Mouse (Mus musculus) gastrocnemius, adult 2 months (tissue): ENCODE measurements at regions not wholly inside any gene's neighbourhood (a gene's known extent, or its start where the extent isn't known, plus 50 kb on each side); places are given as distances from the start of the nearest gene placed in this dataset.
A peak's percentile ranks its signal among the peaks of the same experiment; 100 is the strongest.

Experiments
- DNase-seq: peaks from one replicate; pipeline ENCODE4 v3.0.0; 2022
- H3K27ac ChIP-seq: fragments of 200-600 bp; 2 replicates; pipeline ENCODE4 v1.8.1; 2022; ENCODE audit warnings: mild to moderate bottlenecking
- H3K4me3 ChIP-seq: fragments of 200-600 bp; 2 replicates; pipeline ENCODE4 v1.8.1; 2022; ENCODE audit warnings: mild to moderate bottlenecking, moderate library complexity
- CTCF ChIP-seq: fragments of 200-600 bp; IDR thresholded peaks from 2 replicates; pipeline ENCODE4 v1.8.1; 2022; ENCODE audit warnings: antibody characterized with exemption, mild to moderate bottlenecking, moderate library complexity
- intact Hi-C: fragments of 180-260 bp; cut with DNase I; formaldehyde crosslinking; loops from one replicate; pipeline ENCODE4 v1.15.1; 2025

DNA sequence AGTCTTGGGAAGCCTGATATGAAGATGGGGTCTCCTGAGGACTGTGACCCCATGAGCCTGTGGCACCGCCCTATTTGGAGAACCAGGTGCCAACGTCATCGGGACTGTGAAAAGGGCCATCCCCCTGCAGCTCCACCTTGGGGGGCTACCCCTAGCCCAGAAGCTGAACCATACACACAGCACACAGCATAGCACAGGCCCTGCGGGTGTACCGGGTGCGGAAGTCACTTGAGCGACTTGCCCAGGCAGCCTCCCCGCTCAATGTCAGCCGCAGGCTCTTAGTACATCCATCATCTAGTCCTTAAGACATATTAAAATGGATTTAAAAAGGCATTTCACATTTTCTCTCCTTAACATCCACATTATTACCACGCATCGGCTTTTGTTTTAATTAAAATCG, 118.2 kb upstream of the Smad3 start:
- Histone ChIP-seq H3K27ac (no peak overlapping the region), H3K4me3 (no peak overlapping the region)
- DNase-seq: no peak
- intact Hi-C loops: no loop called here
- TF ChIP-seq CTCF: no peak

DNA sequence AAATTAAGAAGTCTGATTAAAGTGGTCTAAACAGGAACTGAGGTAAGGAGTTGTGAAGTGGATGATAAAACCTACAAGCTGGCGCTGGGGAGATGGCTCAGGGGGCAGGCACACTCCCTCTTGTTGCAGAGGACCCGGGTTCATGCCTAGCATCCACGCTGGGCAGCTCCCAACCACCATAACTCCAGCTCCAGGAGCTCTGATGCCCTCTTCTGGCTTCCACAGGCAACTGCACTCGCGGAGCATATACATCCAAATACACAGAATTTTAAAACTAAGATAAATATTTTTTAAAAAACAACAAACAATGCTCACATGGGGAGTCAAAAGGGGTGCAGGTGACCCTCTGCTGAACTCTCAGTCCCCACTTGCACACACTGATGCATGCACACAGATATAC, 117.4 kb upstream of the Smad3 start:
- TF ChIP-seq CTCF: no peak
- Histone ChIP-seq H3K4me3 (no peak overlapping the region), H3K27ac (no peak overlapping the region)
- intact Hi-C loops: no loop called here
- DNase-seq: no peak

DNA sequence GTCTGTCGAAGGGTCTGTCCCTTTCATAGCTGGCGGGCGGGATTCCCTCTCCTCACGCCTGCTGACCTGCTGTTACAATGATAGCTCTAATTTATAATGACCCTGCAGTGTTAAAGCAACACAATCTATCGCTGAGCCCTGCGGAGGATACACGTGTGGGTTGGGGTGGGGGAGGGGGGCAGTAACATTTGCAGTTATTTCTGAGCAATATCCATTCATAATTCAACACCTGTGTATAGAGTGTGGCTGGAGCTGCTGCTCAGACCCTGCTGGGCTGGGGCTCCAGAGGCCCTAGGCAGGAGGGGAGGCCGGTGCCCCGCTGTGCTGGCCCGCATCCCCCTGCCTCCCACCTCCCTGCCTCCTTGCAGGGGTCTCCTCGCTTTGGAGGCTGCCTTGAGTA, 106.6 kb upstream of the Smad3 start:
- Histone ChIP-seq H3K27ac (no peak overlapping the region), H3K4me3 (no peak overlapping the region)
- TF ChIP-seq CTCF: no peak
- DNase-seq: no peak
- intact Hi-C loops: no loop called here

DNA sequence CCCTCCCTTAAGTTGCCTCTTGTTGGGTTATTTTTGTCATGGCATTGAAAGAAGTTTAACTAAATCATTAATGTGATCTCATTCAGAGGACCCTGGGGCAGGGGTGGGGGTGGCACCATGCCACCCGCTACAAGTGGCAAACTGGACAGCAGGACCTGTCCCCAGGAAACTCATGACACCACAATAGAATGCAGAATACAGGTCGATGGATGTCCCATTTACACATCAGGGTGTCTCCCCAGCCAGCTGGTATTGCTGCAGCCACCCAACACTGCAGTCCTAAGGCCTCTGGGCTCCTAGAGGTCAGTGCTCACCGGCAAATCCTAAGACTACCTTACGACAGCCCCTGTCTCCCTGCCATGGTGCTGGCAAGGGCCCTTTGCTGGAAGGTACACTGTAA, 105.5 kb upstream of the Smad3 start:
- H3K4me3 ChIP-seq: no peak overlapping the region
- H3K27ac ChIP-seq: no peak overlapping the region
- intact Hi-C loops: no loop called here
- no peak for DNase-seq
- TF ChIP-seq CTCF: no peak

GRCm38 (mm10) chr9:63862427-63862826, 104.6 kb upstream of the Smad3 start:
- no peak overlapping the region for H3K4me3 ChIP-seq
- intact Hi-C loops: no loop called here
- DNase-seq: no peak
- TF ChIP-seq CTCF: no peak
- no peak overlapping the region for H3K27ac ChIP-seq

GRCm38 (mm10) chr9:63861418-63861817, 103.6 kb upstream of the Smad3 start:
- DNase-seq: no peak
- intact Hi-C loops: no loop called here
- no peak overlapping the region for H3K4me3 ChIP-seq
- H3K27ac ChIP-seq: no peak overlapping the region
- TF ChIP-seq CTCF: no peak

DNA sequence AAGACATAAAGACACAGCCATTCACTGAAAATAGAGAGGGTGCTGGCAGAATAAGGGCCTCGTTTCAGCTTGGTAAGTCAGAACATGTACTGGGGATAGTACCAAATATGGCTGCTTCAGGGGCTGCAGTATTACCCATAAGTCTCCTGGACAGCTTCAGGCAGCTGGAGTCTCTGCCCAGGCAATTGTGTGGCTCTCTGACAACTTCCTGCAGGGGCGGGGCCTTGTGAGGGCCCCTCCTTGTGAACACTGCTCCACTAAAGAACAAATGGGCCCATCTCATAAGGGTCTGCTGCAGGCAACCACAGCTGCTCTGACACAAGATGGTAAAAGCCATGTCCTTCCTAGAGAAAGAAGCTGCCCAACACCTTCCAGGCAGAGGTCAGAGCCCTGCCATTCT, 102.4 kb upstream of the Smad3 start:
- no peak for TF ChIP-seq CTCF
- intact Hi-C loops: no loop called here
- no peak overlapping the region for H3K4me3 ChIP-seq

DNA sequence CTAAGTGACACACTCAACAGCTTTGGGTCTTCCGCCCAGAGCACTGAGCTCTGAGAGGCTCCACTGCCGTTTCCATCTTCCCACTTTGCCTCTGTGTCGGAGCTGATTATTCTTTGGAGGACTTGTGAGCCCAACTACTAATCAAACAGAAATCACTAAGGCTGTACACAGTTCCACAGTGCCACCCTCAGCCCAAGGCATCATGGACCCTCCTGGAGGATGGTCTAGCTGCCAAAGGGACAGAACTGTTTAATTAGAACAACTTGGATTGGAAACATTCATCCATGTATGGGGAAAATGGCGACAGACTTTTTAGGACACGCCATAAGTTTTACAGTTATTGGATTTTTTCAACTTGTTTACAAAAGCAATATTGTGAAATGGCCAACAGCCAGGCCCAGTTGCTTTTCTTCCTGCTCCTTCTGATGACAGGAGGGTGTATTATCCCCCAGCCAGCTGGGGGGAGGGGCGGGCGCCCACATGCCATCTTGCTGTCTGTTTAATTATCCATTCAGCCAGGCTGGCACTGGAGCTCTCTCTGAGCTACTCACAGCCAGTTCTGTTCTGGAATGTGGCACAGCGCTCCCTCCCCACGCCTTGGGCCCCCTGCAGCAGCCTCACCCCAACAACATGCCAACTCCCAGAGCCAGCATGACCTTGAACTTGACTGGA, 98.4 kb upstream of the Smad3 start:
- DNase-seq: no peak
- intact Hi-C loops: no loop called here
- no peak overlapping the region for H3K4me3 ChIP-seq
- TF ChIP-seq CTCF: no peak
- no peak overlapping the region for H3K27ac ChIP-seq

More for the DNA sequence above, 102.4 kb upstream of the Smad3 start:
- DNase-seq: no peak
- H3K27ac ChIP-seq: no peak overlapping the region

DNA sequence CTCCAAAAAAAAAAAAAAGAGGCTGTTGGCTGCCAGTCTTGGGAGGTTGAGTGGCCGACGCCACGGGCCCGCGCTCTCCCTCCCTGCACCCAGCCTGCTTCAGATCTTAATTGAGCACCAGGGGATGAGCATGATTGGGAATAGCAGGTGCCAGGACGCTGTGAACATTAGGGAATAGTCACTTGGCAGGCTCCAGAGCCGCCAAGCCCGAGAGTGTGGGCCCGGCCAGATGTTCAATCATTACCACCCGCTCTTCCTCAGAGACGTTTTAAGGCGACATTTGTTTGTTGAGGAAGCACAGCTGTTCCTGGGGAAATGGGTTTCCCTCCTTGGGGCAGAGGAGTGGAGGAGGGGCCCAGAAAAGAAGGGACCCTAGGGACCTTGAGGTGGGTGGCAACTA, 94.0 kb upstream of the Smad3 start:
- Histone ChIP-seq H3K27ac (no peak overlapping the region), H3K4me3 (no peak overlapping the region)
- intact Hi-C loops: no loop called here
- DNase-seq: no peak
- TF ChIP-seq CTCF: no peak

GRCm38 (mm10) chr9:63850316-63850693, 92.5 kb upstream of the Smad3 start:
- TF ChIP-seq CTCF: no peak
- H3K4me3 ChIP-seq: no peak overlapping the region

GRCm38 (mm10) chr9:63849564-63850315, 91.9 kb upstream of the Smad3 start:
- DNase-seq: no peak
- intact Hi-C loops: no loop called here
- no peak overlapping the region for H3K27ac ChIP-seq
- peak; percentile 23; the same call in 1 of the 2 replicates for TF ChIP-seq CTCF
- H3K4me3 ChIP-seq: no peak overlapping the region

More at GRCm38 (mm10) chr9:63850316-63850693, 92.5 kb upstream of the Smad3 start:
- no peak for DNase-seq
- intact Hi-C loops: no loop called here
- no peak overlapping the region for H3K27ac ChIP-seq

DNA sequence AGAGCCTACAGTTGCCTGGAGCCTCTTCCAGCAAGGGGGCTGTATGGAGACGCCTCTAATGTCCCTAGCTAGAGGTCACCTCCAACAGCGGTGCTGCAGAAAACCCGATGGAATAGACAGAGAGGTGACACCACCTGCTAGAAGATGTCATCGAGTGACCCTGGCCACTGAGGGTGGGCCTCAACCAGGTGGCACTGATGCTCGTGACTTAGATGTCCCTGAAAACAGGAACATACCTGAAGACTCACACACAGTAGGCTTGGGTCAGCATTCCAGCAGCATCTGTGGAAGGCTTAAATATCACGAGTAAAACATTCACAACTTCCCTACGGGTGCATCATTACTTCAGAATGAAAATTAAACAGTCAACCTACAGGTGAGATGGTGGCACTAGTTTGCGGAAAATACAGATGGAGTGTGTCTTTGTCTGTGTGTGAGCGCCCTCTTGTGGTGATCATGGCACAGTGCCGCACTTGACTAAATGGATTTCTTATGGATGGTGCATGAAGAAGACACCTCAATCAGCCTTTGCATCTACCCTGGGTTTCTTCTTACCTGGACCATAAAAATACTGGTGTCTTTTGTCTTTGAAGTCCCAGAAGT, 86.2 kb upstream of the Smad3 start:
- no peak overlapping the region for H3K27ac ChIP-seq
- DNase-seq: peak; percentile 71
- no peak overlapping the region for H3K4me3 ChIP-seq
- peak; percentile 90 for TF ChIP-seq CTCF
- intact Hi-C loops: loop anchor here (1.0 to 5.0 kb wide), 5 partner anchors 77 to 707 kb away; no protein-coding TSS in a partner anchor

DNA sequence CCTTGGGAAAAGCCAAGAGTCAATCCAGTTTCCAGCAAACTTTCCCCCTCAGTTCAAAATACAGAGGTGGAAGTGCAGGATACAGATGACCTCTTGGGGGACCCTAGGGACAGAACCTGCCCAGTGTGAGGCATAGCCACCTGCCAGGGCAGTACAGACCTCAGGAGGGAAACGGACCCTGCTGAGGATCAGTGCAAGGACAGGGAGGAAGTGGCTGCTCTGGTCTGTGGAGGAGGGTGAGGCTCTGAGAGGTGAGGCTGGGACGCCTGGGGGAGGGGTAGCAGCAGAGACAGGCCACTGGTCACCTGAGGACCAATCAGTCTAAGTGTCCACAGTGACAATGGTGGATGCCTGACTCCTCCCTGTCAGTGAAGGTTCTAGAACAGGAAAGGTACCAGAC, 85.6 kb upstream of the Smad3 start:
- intact Hi-C loops: loop anchor here (5.0 kb wide), 4 partner anchors 76 to 706 kb away; no protein-coding TSS in a partner anchor

More for the DNA sequence above, 85.6 kb upstream of the Smad3 start:
- Histone ChIP-seq H3K27ac (no peak overlapping the region), H3K4me3 (no peak overlapping the region)
- no peak for DNase-seq
- TF ChIP-seq CTCF: no peak
